Comparison of ENCODE assay signal across 9 mouse cellular contexts in genomic region chr3:123264706-123265105, GRCm38 (mm10). TPM values are rescaled to one million over a fixed set of nuclear protein-coding genes. Genes with fewer than 3 reads are reported as not detected.
DNase-seq lines count a peak whose midpoint lies in the region; ATAC-seq and TF ChIP-seq lines count a peak whose summit lies in the region.
"Had no signal": no experiment of that assay in that cellular context is flagged by ENCODE, and none has a peak within 500 bp of the region (broad histone marks: within the 10 kb centered on the region; RNA-seq: fewer than 3 reads in every experiment).

No protein-coding gene starts in this region.

- ATAC-seq in heart, embryonic 12.5 days (ENCODE audit: insufficient number of reproducible peaks, low FRiP score) = no peak

- H3K4me1 ChIP-seq in ES-E14 (ENCODE audit: control insufficient read depth in 2 of 2, insufficient read depth in 2 of 2, low read length in 2 of 2, poor library complexity in 1 of 2) = peaks cover 0 to 2% of the 10 kb centered on the region in 2 experiments; a peak in 1 of 4 replicates
- H3K4me1 ChIP-seq in heart, embryonic 12.5 days (replicated peaks) = peaks cover 12% of the 10 kb centered on the region
- H3K4me1 ChIP-seq in thymus, adult 2 months (replicated peaks; ENCODE audit: control insufficient read depth, insufficient read depth, low read length) = peaks cover 5% of the 10 kb centered on the region

- peak overlapping the region; percentile 49 for H3K4me2 ChIP-seq in heart, embryonic 12.5 days

- H3K9ac ChIP-seq in ES-E14 (ENCODE audit: insufficient read depth, low read depth, low read length, poor library complexity, severe bottlenecking) = peak overlapping the region; percentile 93
- H3K9ac ChIP-seq in heart, embryonic 12.5 days = no peak overlapping the region

- in situ Hi-C loops in ES-E14 (cut with MboI; ENCODE audit: low sequenced_read_pairs in 2 of 2, unreplicated experiment in 2 of 2) = no loop called here

- no peaks in the 10 kb centered on the region for H3K27me3 ChIP-seq in heart, embryonic 12.5 days (replicated peaks)
- no peaks in the 10 kb centered on the region for H3K27me3 ChIP-seq in thymus, adult 2 months (ENCODE audit: control insufficient read depth, insufficient read depth, low read length)
- H3K27me3 ChIP-seq: CH12.LX had no signal

- TF ChIP-seq CTCF in gastrocnemius, adult 2 months (IDR thresholded peaks at IDR 0.05) = no peak
- TF ChIP-seq CTCF in thymus, adult 2 months (IDR thresholded peaks at IDR 0.05; ENCODE audit: borderline replicate concordance, control insufficient read depth, extremely low read depth, insufficient read depth, low read length, poor library complexity) = no peak

- no peaks in the 10 kb centered on the region for H3K9me3 ChIP-seq in ES-E14 (ENCODE audit: control insufficient read depth, insufficient read depth, low read depth, low read length)
- H3K9me3 ChIP-seq in heart, embryonic 12.5 days (replicated peaks) = peaks cover 5% of the 10 kb centered on the region; the same call in 1 of the 2 replicates

- 0 out of 2 replicates have a peak, but pooled peaks cover 2% of the 10 kb centered on the region for H3K36me3 ChIP-seq in ES-E14 (ENCODE audit: control insufficient read depth, insufficient read depth, low read length, poor library complexity, severe bottlenecking)
- peaks cover 3% of the 10 kb centered on the region for H3K36me3 ChIP-seq in heart, embryonic 12.5 days
- no peaks in the 10 kb centered on the region for H3K36me3 ChIP-seq in thymus, adult 2 months (ENCODE audit: control insufficient read depth, insufficient read depth, low read length)

- 54% methylated on average over 6 of the region's 6 CpGs for WGBS in heart, embryonic 12.5 days
- 85% methylated on average over 6 of the region's 6 CpGs for WGBS in thymus, adult 2 months

- peak overlapping the region; percentile 57 for H3K27ac ChIP-seq in gastrocnemius, adult 2 months
- H3K27ac ChIP-seq in ES-E14 (ENCODE audit: insufficient read depth, low read depth, low read length, poor library complexity, severe bottlenecking) = no peak overlapping the region
- H3K27ac ChIP-seq in heart, embryonic 12.5 days (ENCODE audit: poor library complexity, severe bottlenecking) = no peak overlapping the region
- H3K27ac ChIP-seq in thymus, adult 2 months (ENCODE audit: control insufficient read depth, insufficient read depth, low read length) = no peak overlapping the region

- intact Hi-C loops in gastrocnemius, adult 2 months (cut with DNase I) = no loop called here
- intact Hi-C loops in gastrocnemius, postnatal 14 days (cut with DNase I; ENCODE audit: low total_unique reads) = no loop called here

- no peak for DNase-seq in gastrocnemius, adult 2 months
- DNase-seq in gastrocnemius, postnatal 14 days = no peak
- peak; percentile 52 for DNase-seq in ES-E14 (ENCODE audit: low read depth, low spot score)
- peak; percentile 4 to 15 for DNase-seq in kidney, postnatal 36 days
- no peak for DNase-seq in urinary bladder, postnatal 25 days (ENCODE audit: low spot score)
- no peak for DNase-seq in thymus, adult 2 months
- DNase-seq in urinary bladder, adult 18-20 months (ENCODE audit: low spot score in 2 of 2) = no peak

- peak overlapping the region; percentile 61 for H3K4me3 ChIP-seq in gastrocnemius, adult 2 months
- peak overlapping the region; percentile 74 to 96 for H3K4me3 ChIP-seq in ES-E14 (ENCODE audit: insufficient read depth in 1 of 2, low read depth in 1 of 2, low read length in 2 of 2, poor library complexity in 1 of 2, severe bottlenecking in 1 of 2)
- H3K4me3 ChIP-seq in heart, embryonic 12.5 days = peak overlapping the region; percentile 44
- H3K4me3 ChIP-seq in thymus, adult 2 months (ENCODE audit: control insufficient read depth, insufficient read depth, low read length) = no peak overlapping the region

- no peak for TF ChIP-seq POLR2A in thymus, adult 2 months (IDR thresholded peaks at IDR 0.05; ENCODE audit: control insufficient read depth, extremely low read depth, insufficient read depth, low read length, poor library complexity)

TF ChIP-seq in ES-E14, 5 proteins besides CTCF, POLR2A, EP300 and RAD21:
- peak; percentile 48; the same call in 1 of the 2 replicates for TF ChIP-seq HCFC1 (IDR thresholded peaks at IDR 0.05; ENCODE audit: borderline replicate concordance, insufficient read depth, low read length)
- no peak for TF ChIP-seq ZC3H11A (IDR thresholded peaks at IDR 0.05; ENCODE audit: borderline replicate concordance, low read depth, low read length)
- no peak for TF ChIP-seq ZNF384 (IDR thresholded peaks at IDR 0.05; ENCODE audit: low read depth, low read length)
- TF ChIP-seq CHD2 (IDR thresholded peaks at IDR 0.05; ENCODE audit: low read depth, low read length) = no peak
- peak; percentile 15; the same call in 1 of the 2 replicates for TF ChIP-seq MAFK (IDR thresholded peaks at IDR 0.05; ENCODE audit: insufficient read depth, low read depth, low read length)
TF ChIP-seq in ES-E14: peak in this region for 2.

RNA-seq across cellular contexts. Expression of gene Sec24d, which starts 2.5 kb away (rescaled TPM):
- 1 to 10 TPM; 5.2 to 9.8 TPM for total RNA-seq in gastrocnemius, adult 2 months (2021)
- 10 to 100 TPM; 17.8 to 23.9 TPM for total RNA-seq in gastrocnemius, postnatal 14 days (2021)
- total RNA-seq in ES-E14 (2012; rRNA removed) = 16.5 and 20.0 TPM in 2 replicates
- polyA plus RNA-seq in heart, embryonic 12.5 days (2016; fragmentation: Nextera tagmentation; extraction: Ambion mirVana) = 77.5 and 79.4 TPM in 2 replicates
- polyA plus RNA-seq in thymus, adult 2 months (2012; rRNA removed) = 30.2 and 34.0 TPM in 2 replicates

RNA-seq across cellular contexts. Expression of gene Synpo2, which starts 28.8 kb away (rescaled TPM):
- 100 to 1,000 TPM; 209 to 273 TPM for total RNA-seq in gastrocnemius, adult 2 months (2021)
- 100 to 1,000 TPM; 175 to 193 TPM for total RNA-seq in gastrocnemius, postnatal 14 days (2021)
- 0.37 and 1.6 TPM in 2 replicates for total RNA-seq in ES-E14 (2012; rRNA removed)
- 23.7 and 26.8 TPM in 2 replicates for polyA plus RNA-seq in heart, embryonic 12.5 days (2016; fragmentation: Nextera tagmentation; extraction: Ambion mirVana)
- polyA plus RNA-seq in thymus, adult 2 months (2012; rRNA removed) = 6.7 and 8.7 TPM in 2 replicates

Comparison
In these comparisons a context has a peak if more than half of its experiments do, and no peak if none do; other contexts are left out.
1. DNase-seq: peak in ES-E14 (single experiment) and kidney, postnatal 36 days (2 of 2); none in gastrocnemius, adult 2 months (single experiment), gastrocnemius, postnatal 14 days (single experiment), urinary bladder, postnatal 25 days (single experiment), thymus, adult 2 months (single experiment) and urinary bladder, adult 18-20 months (0 of 2).
2. RNA of gene Synpo2, which starts 28.8 kb away (total RNA-seq): 209 to 273 TPM in gastrocnemius, adult 2 months and 175 to 193 TPM in gastrocnemius, postnatal 14 days; 0.37 to 1.6 TPM in ES-E14; every median in the first group is over 10 times any median in the second.